Mouse (Mus musculus) 416B (cell line): ENCODE measurements around the gene Dab2.
A peak's percentile ranks its signal among the peaks of the same experiment; 100 is the strongest.

Source experiments
- DNase-seq: peaks from one replicate; pipeline ENCODE4 v3.0.0; 2011; ENCODE audit warnings: low read depth

Dab2 gene

GRCm38 (mm10) chr15:6391886-6392285, 92.3 kb downstream of the Dab2 start:
- no peak for DNase-seq

GRCm38 (mm10) chr15:6393624-6394023, 94.0 kb downstream of the Dab2 start:
- DNase-seq: no peak

GRCm38 (mm10) chr15:6398211-6398610, 98.6 kb downstream of the Dab2 start:
- DNase-seq: no peak

- DNase-seq: no peak
Measured at GRCm38 (mm10) chr15:6398881-6399280, 99.3 kb downstream of the Dab2 start.

- DNase-seq: no peak
Measured at GRCm38 (mm10) chr15:6400115-6400514, 100.5 kb downstream of the Dab2 start.

- no peak for DNase-seq
Measured at GRCm38 (mm10) chr15:6402433-6402832, 102.8 kb downstream of the Dab2 start.

GRCm38 (mm10) chr15:6404172-6404571, 104.6 kb downstream of the Dab2 start:
- no peak for DNase-seq

- DNase-seq: no peak
Measured at GRCm38 (mm10) chr15:6406771-6407170, 107.2 kb downstream of the Dab2 start.

GRCm38 (mm10) chr15:6409031-6409430, 109.4 kb downstream of the Dab2 start:
- DNase-seq: no peak

- DNase-seq: no peak
Measured at GRCm38 (mm10) chr15:6410161-6410560, 110.6 kb downstream of the Dab2 start.

- DNase-seq: peak; percentile 94
Measured at GRCm38 (mm10) chr15:6411334-6411733, 111.7 kb downstream of the Dab2 start.

- no peak for DNase-seq
Measured at GRCm38 (mm10) chr15:6415317-6415716, 115.7 kb downstream of the Dab2 start.

- no peak for DNase-seq
Measured at GRCm38 (mm10) chr15:6431777-6432176, 132.2 kb downstream of the Dab2 start.

GRCm38 (mm10) chr15:6432411-6432810, 132.8 kb downstream of the Dab2 start:
- no peak for DNase-seq

GRCm38 (mm10) chr15:6435281-6435680, 135.7 kb downstream of the Dab2 start:
- no peak for DNase-seq

GRCm38 (mm10) chr15:6435773-6436172, 136.2 kb downstream of the Dab2 start:
- peak; percentile 64 for DNase-seq

- no peak for DNase-seq
Measured at GRCm38 (mm10) chr15:6438685-6439084, 139.1 kb downstream of the Dab2 start.

- no peak for DNase-seq
Measured at GRCm38 (mm10) chr15:6444452-6444851, 144.9 kb downstream of the Dab2 start.

- no peak for DNase-seq
Measured at GRCm38 (mm10) chr15:6445135-6445534, 145.5 kb downstream of the Dab2 start, which contains the start of gene C9. Gene C9 (plus strand): TSS chr15:6445327.

GRCm38 (mm10) chr15:6446181-6446580, 146.6 kb downstream of the Dab2 start:
- DNase-seq: no peak

- no peak for DNase-seq
Measured at GRCm38 (mm10) chr15:6448892-6449291, 149.3 kb downstream of the Dab2 start.

GRCm38 (mm10) chr15:6454461-6454860, 154.9 kb downstream of the Dab2 start:
- no peak for DNase-seq

- DNase-seq: no peak
Measured at GRCm38 (mm10) chr15:6461381-6461780, 161.8 kb downstream of the Dab2 start.

- DNase-seq: no peak
Measured at GRCm38 (mm10) chr15:6463361-6463923, 163.9 kb downstream of the Dab2 start.

- no peak for DNase-seq
Measured at GRCm38 (mm10) chr15:6466995-6467394, 167.4 kb downstream of the Dab2 start.
